Mouse (Mus musculus) forebrain, embryonic 13.5 days (tissue): ENCODE measurements around the gene En1. TPM values are rescaled to one million over a fixed set of nuclear protein-coding genes. Genes with fewer than 3 reads are reported as not detected.

ENCODE experiments used
- ATAC-seq: fragments of 200-750 bp; cut with Nextera tagmentation; 2 replicates; pipeline ENCODE4 v1.8.0; 2017
- H3K27ac ChIP-seq: fragments of 300-500 bp; sonication (generic); 2 replicates; pipeline ENCODE4 v1.5.1; 2015; ENCODE audit warnings: inconsistent platforms, mild to moderate bottlenecking, moderate library complexity
- H3K27me3 ChIP-seq: fragments of 300-500 bp; sonication (generic); 2 replicates; pipeline ENCODE4 v1.6.1; 2015; ENCODE audit warnings: mild to moderate bottlenecking, inconsistent platforms
- H3K36me3 ChIP-seq: fragments of 300-500 bp; sonication (generic); 2 replicates; pipeline ENCODE4 v1.6.1; 2015; ENCODE audit warnings: mild to moderate bottlenecking, inconsistent platforms; ENCODE audit not compliant: poor library complexity, severe bottlenecking
- H3K4me1 ChIP-seq: fragments of 300-500 bp; sonication (generic); 2 replicates; pipeline ENCODE4 v1.6.1; 2015; ENCODE audit warnings: inconsistent platforms
- H3K4me2 ChIP-seq: fragments of 300-500 bp; sonication (generic); 2 replicates; pipeline ENCODE4 v1.6.1; 2015; ENCODE audit warnings: inconsistent platforms, mild to moderate bottlenecking, moderate library complexity
- H3K4me3 ChIP-seq: fragments of 300-500 bp; sonication (generic); 2 replicates; pipeline ENCODE4 v1.5.1; 2015; ENCODE audit warnings: mild to moderate bottlenecking, inconsistent platforms
- H3K9ac ChIP-seq: fragments of 300-500 bp; sonication (generic); 2 replicates; pipeline ENCODE4 v1.6.1; 2015; ENCODE audit warnings: mild to moderate bottlenecking, inconsistent platforms
- H3K9me3 ChIP-seq: fragments of 300-500 bp; sonication (generic); replicated peaks from 2 replicates; pipeline ENCODE4 v1.6.1; 2016; ENCODE audit warnings: inconsistent platforms
- WGBS: fragments of 180-500 bp; shearing (Covaris S2); methylation state at CpG from one replicate; pipeline ENCODE4 v1.1.7; 2015; 5-methylcytosine and 5-hydroxymethylcytosine counted together
- polyA plus RNA-seq: library from polyadenylated mRNA; unstranded; fragments of >200 nt; fragmentation: Nextera tagmentation; extraction: Ambion mirVana; gene quantifications from 2 replicates; pipeline ENCODE4 v1.2.1, GENCODE M21; 2015

Gene En1
- polyA plus RNA-seq, 1 experiment from 2014 or later: not detected

GRCm38 (mm10) chr1:120614307-120615100, 12.3 kb downstream of the En1 start:
- Histone ChIP-seq H3K4me3 (no peak overlapping the region), H3K4me2 (no peak overlapping the region), H3K36me3 (no peaks in the 10 kb centered on the region), H3K4me1 (no peaks in the 10 kb centered on the region), H3K9ac (no peak overlapping the region), H3K9me3 (no peaks in the 10 kb centered on the region), H3K27ac (no peak overlapping the region), H3K27me3 (peaks cover 100% of the 10 kb centered on the region)
- no peak for ATAC-seq
- WGBS: under 1% methylated on average over 30 of the region's 30 CpGs

GRCm38 (mm10) chr1:120615521-120615920, 13.3 kb downstream of the En1 start:
- Histone ChIP-seq H3K36me3 (no peaks in the 10 kb centered on the region), H3K4me1 (no peaks in the 10 kb centered on the region), H3K9me3 (no peaks in the 10 kb centered on the region), H3K27ac (no peak overlapping the region), H3K4me3 (no peak overlapping the region), H3K9ac (no peak overlapping the region), H3K27me3 (peaks cover 100% of the 10 kb centered on the region), H3K4me2 (no peak overlapping the region)
- WGBS: 2% methylated on average over 4 of the region's 4 CpGs
- ATAC-seq: no peak

- Histone ChIP-seq H3K4me3 (no peak overlapping the region), H3K36me3 (no peaks in the 10 kb centered on the region), H3K4me1 (no peaks in the 10 kb centered on the region), H3K27me3 (peaks cover 99% of the 10 kb centered on the region), H3K4me2 (no peak overlapping the region), H3K9ac (no peak overlapping the region), H3K27ac (no peak overlapping the region), H3K9me3 (no peaks in the 10 kb centered on the region)
- no peak for ATAC-seq
- WGBS: 0% methylated on average over 9 of the region's 9 CpGs
Measured at GRCm38 (mm10) chr1:120615927-120616326, 13.7 kb downstream of the En1 start.

- Histone ChIP-seq H3K4me3 (no peak overlapping the region), H3K9me3 (no peaks in the 10 kb centered on the region), H3K36me3 (no peaks in the 10 kb centered on the region), H3K4me1 (no peaks in the 10 kb centered on the region), H3K9ac (no peak overlapping the region), H3K27me3 (peaks cover 98% of the 10 kb centered on the region), H3K4me2 (no peak overlapping the region), H3K27ac (no peak overlapping the region)
- 19% methylated on average over 5 of the region's 5 CpGs for WGBS
- no peak for ATAC-seq
Measured at GRCm38 (mm10) chr1:120621383-120621782, 19.2 kb downstream of the En1 start.

GRCm38 (mm10) chr1:120626930-120627621, 24.9 kb downstream of the En1 start:
- Histone ChIP-seq H3K4me2 (0 out of 2 replicates have a peak overlapping the region, but pooled peaks have one; percentile 10), H3K4me3 (no peak overlapping the region), H3K27me3 (peaks cover 74% of the 10 kb centered on the region), H3K27ac (no peak overlapping the region), H3K4me1 (no peaks in the 10 kb centered on the region), H3K9me3 (no peaks in the 10 kb centered on the region), H3K9ac (no peak overlapping the region), H3K36me3 (no peaks in the 10 kb centered on the region)
- 34% methylated on average over 11 of the region's 11 CpGs for WGBS
- peak; percentile 77 for ATAC-seq

GRCm38 (mm10) chr1:120627622-120628001, 25.4 kb downstream of the En1 start:
- Histone ChIP-seq H3K9ac (no peak overlapping the region), H3K36me3 (no peaks in the 10 kb centered on the region), H3K27ac (no peak overlapping the region), H3K4me2 (no peak overlapping the region), H3K4me1 (no peaks in the 10 kb centered on the region), H3K4me3 (no peak overlapping the region), H3K27me3 (peaks cover 74% of the 10 kb centered on the region), H3K9me3 (no peaks in the 10 kb centered on the region)
- WGBS: 56% methylated on average over 4 of the region's 4 CpGs
- peak; percentile 62; the same call in 1 of the 2 replicates for ATAC-seq

- Histone ChIP-seq H3K9ac (no peak overlapping the region), H3K36me3 (no peaks in the 10 kb centered on the region), H3K4me3 (no peak overlapping the region), H3K4me2 (no peak overlapping the region), H3K9me3 (no peaks in the 10 kb centered on the region), H3K4me1 (no peaks in the 10 kb centered on the region), H3K27ac (no peak overlapping the region), H3K27me3 (peaks cover 71% of the 10 kb centered on the region)
- no peak for ATAC-seq
- WGBS: 55% methylated on average over 9 of the region's 9 CpGs
Measured at GRCm38 (mm10) chr1:120628821-120629220, 26.6 kb downstream of the En1 start.

GRCm38 (mm10) chr1:120643380-120643779, 41.2 kb downstream of the En1 start:
- WGBS: 5% methylated on average over 10 of the region's 10 CpGs
- Histone ChIP-seq H3K9ac (peak overlapping the region; percentile 26; the same call in 1 of the 2 replicates), H3K27ac (no peak overlapping the region), H3K9me3 (no peaks in the 10 kb centered on the region), H3K27me3 (peaks cover 80% of the 10 kb centered on the region), H3K4me3 (peak overlapping the region; percentile 7; the same call in 1 of the 2 replicates), H3K4me1 (peaks cover 15% of the 10 kb centered on the region), H3K4me2 (peak overlapping the region; percentile 47), H3K36me3 (no peaks in the 10 kb centered on the region)
- peak; percentile 44; the same call in 1 of the 2 replicates for ATAC-seq

GRCm38 (mm10) chr1:120643848-120644711, 41.9 kb downstream of the En1 start:
- H3K27me3 ChIP-seq: peaks cover 76% of the 10 kb centered on the region
- peaks cover 15% of the 10 kb centered on the region for H3K4me1 ChIP-seq
- 2% methylated on average over 13 of the region's 13 CpGs for WGBS
- ATAC-seq: peak; percentile 84
- no peaks in the 10 kb centered on the region for H3K9me3 ChIP-seq
- no peaks in the 10 kb centered on the region for H3K36me3 ChIP-seq
- H3K27ac ChIP-seq: no peak overlapping the region
- H3K4me2 ChIP-seq: peak overlapping the region; percentile 47
- H3K4me3 ChIP-seq: peak overlapping the region; percentile 7; the same call in 1 of the 2 replicates
- H3K9ac ChIP-seq: no peak overlapping the region

- Histone ChIP-seq H3K36me3 (no peaks in the 10 kb centered on the region), H3K9me3 (no peaks in the 10 kb centered on the region), H3K27me3 (peaks cover 69% of the 10 kb centered on the region), H3K9ac (no peak overlapping the region), H3K27ac (no peak overlapping the region), H3K4me2 (peak overlapping the region; percentile 47; the same call in 1 of the 2 replicates), H3K4me1 (peaks cover 15% of the 10 kb centered on the region), H3K4me3 (no peak overlapping the region)
- 17% methylated on average over 1 of the region's 1 CpGs for WGBS
- peak; percentile 2; the same call in 1 of the 2 replicates for ATAC-seq
Measured at GRCm38 (mm10) chr1:120644755-120645154, 42.5 kb downstream of the En1 start.

- H3K9ac ChIP-seq: no peak overlapping the region
- no peaks in the 10 kb centered on the region for H3K9me3 ChIP-seq
- no peak for ATAC-seq
- 76% methylated on average over 8 of the region's 8 CpGs for WGBS
- H3K27ac ChIP-seq: no peak overlapping the region
- no peak overlapping the region for H3K4me3 ChIP-seq
- H3K27me3 ChIP-seq: peaks cover 35% of the 10 kb centered on the region
- no peak overlapping the region for H3K4me2 ChIP-seq
- H3K36me3 ChIP-seq: no peaks in the 10 kb centered on the region
- no peaks in the 10 kb centered on the region for H3K4me1 ChIP-seq
Measured at GRCm38 (mm10) chr1:120650068-120650467, 47.9 kb downstream of the En1 start.
